Mouse (Mus musculus): Measurements from ENCODE around the gene Sh2d3c.

GRCm38 (mm10) chr2:32798251-32798962 lies 77.6 kb downstream of the Sh2d3c start:
- TF ChIP-seq CTCF (IDR thresholded peaks at IDR 0.05; ENCODE audit: insufficient read depth, low read length) (no peak), POLR2A (IDR thresholded peaks at IDR 0.05; ENCODE audit: borderline replicate concordance, extremely low read depth, low read depth, low read length) (no peak)

Measured in lung, adult 2 months (tissue).